Mouse (Mus musculus) embryonic stem cell, embryonic (primary cell): ENCODE measurements around the gene Gm20422.

Source experiments
- CTCF ChIA-PET, 4 experiments: fragments of 300-600 bp in 2 of 4; fragments of 350-600 bp in 2 of 4; sonication (Branson Sonifier 250); formaldehyde crosslinking; loops; one replicate each; lab custom pipeline; 2022; ENCODE audit warnings: inconsistent platforms in 2 of 4; lab: Charles Lee
- POLR2A ChIA-PET, 4 experiments: fragments of 300-600 bp in 2 of 4; fragments of 350-600 bp in 2 of 4; sonication (Branson Sonifier 250); formaldehyde crosslinking; loops; one replicate each; lab custom pipeline; 2022; ENCODE audit warnings: antibody characterized with exemption in 4 of 4, inconsistent platforms in 1 of 4; lab: Charles Lee

Gm20422 gene

GRCm38 (mm10) chr8:69774503-69775148 lies at the start of gene Gm20422:
Gene Gm20422, minus strand, starts transcription at chr8:69774886.
- ChIA-PET CTCF (interaction anchor here in 2 of 4 experiments (0.6 to 1.0 kb wide), 3 partner anchors 17 to 392 kb away, joined by 3 to 4 read pairs (median 3); partner anchors contain the start of gene Zfp868 (in 1 of the 2)), POLR2A (interaction anchor here (0.6 to 6.7 kb wide), 56 partner anchors 8 to 1928 kb away, joined by 3 to 65 read pairs (median 4); partner anchors contain the start of genes Zfp963 (in 4 of the 4), Atp13a1 (in 3 of the 4), Gmip (in 3 of the 4) and Lpar2 (in 3 of the 4))

GRCm38 (mm10) chr8:69822386-69823191 lies 47.9 kb upstream of the Gm20422 start, which contains the start of gene Lpar2:
Gene Lpar2, plus strand, starts transcription at chr8:69822429.
- POLR2A ChIA-PET: interaction anchor here (0.5 to 4.0 kb wide), 69 partner anchors 9 to 1017 kb away, joined by 3 to 38 read pairs (median 4); partner anchors contain the start of genes Gm20422 (in 3 of the 4), Gmip (in 3 of the 4), Pbx4 (in 3 of the 4) and Zfp868 (in 3 of the 4)
- CTCF ChIA-PET: interaction anchor here in 3 of 4 experiments (0.6 to 1.9 kb wide), 12 partner anchors 10 to 494 kb away, joined by 3 to 11 read pairs (median 4); partner anchors contain the start of gene Pbx4 (in 3 of the 3)

GRCm38 (mm10) chr8:69821971-69822385 lies 47.3 kb upstream of the Gm20422 start:
- POLR2A ChIA-PET: interaction anchor here (0.5 to 4.0 kb wide), 70 partner anchors 8 to 1017 kb away, joined by 3 to 38 read pairs (median 4); partner anchors contain the start of genes Gm20422 (in 3 of the 4), Gmip (in 3 of the 4), Pbx4 (in 3 of the 4) and Zfp868 (in 3 of the 4)
- CTCF ChIA-PET: interaction anchor here (0.6 to 1.9 kb wide), 14 partner anchors 10 to 493 kb away, joined by 3 to 11 read pairs (median 4); partner anchors contain the start of gene Pbx4 (in 3 of the 4)

- ChIA-PET POLR2A (interaction anchor here in 2 of 4 experiments (1.0 to 4.0 kb wide), 5 partner anchors 12 to 34 kb away, joined by 3 to 33 read pairs (median 19); partner anchors contain the start of genes Pbx4 (in 2 of the 2) and Gmip (in 1 of the 2)), CTCF (no interaction called here)
Observed at GRCm38 (mm10) chr8:69820466-69820865, 45.8 kb upstream of the Gm20422 start.

- ChIA-PET POLR2A (interaction anchor here in 3 of 4 experiments (0.9 to 2.3 kb wide), 16 partner anchors 9 to 186 kb away, joined by 3 to 9 read pairs (median 4); partner anchors contain the start of genes Cilp2 (in 1 of the 3), Pbx4 (in 1 of the 3) and Zfp963 (in 1 of the 3)), CTCF (interaction anchor here (0.6 to 1.3 kb wide), 10 partner anchors 16 to 1814 kb away, joined by 3 to 8 read pairs (median 4); partner anchors contain the start of genes Pbx4 (in 1 of the 4) and Zfp868 (in 1 of the 4))
Observed at GRCm38 (mm10) chr8:69815396-69815795, 40.7 kb upstream of the Gm20422 start.

- CTCF ChIA-PET: interaction anchor here (0.6 to 1.3 kb wide), 10 partner anchors 15 to 1815 kb away, joined by 3 to 8 read pairs (median 4); partner anchors contain the start of genes Pbx4 (in 1 of the 4) and Zfp868 (in 1 of the 4)
- POLR2A ChIA-PET: interaction anchor here in 3 of 4 experiments (0.6 to 2.3 kb wide), 18 partner anchors 9 to 357 kb away, joined by 3 to 9 read pairs (median 4); partner anchors contain the start of genes Cilp2 (in 1 of the 3), Pbx4 (in 1 of the 3) and Zfp963 (in 1 of the 3)
Observed at GRCm38 (mm10) chr8:69814881-69815280, 40.2 kb upstream of the Gm20422 start.

GRCm38 (mm10) chr8:69809820-69810219 lies 35.1 kb upstream of the Gm20422 start:
- ChIA-PET POLR2A (interaction anchor here in 2 of 4 experiments (1.1 to 2.9 kb wide), 6 partner anchors 12 to 39 kb away, joined by 3 to 19 read pairs (median 5); partner anchors contain the start of genes Atp13a1 (in 1 of the 2), Lpar2 (in 1 of the 2), Pbx4 (in 1 of the 2) and Zfp866 (in 1 of the 2)), CTCF (interaction anchor here in 1 of 4 experiments (0.7 kb wide), 1 partner anchor 17 kb away, joined by 3 read pairs; no protein-coding TSS in a partner anchor)

- ChIA-PET CTCF (interaction anchor here in 2 of 4 experiments (0.7 to 1.0 kb wide), 2 partner anchors 8 to 16 kb away, joined by 3 to 6 read pairs; no protein-coding TSS in a partner anchor), POLR2A (interaction anchor here in 3 of 4 experiments (0.6 to 2.9 kb wide), 27 partner anchors 9 to 344 kb away, joined by 3 to 19 read pairs (median 3); partner anchors contain the start of genes Gm20422 (in 3 of the 3), Lpar2 (in 3 of the 3), Pbx4 (in 2 of the 3) and Zfp868 (in 2 of the 3))
Observed at GRCm38 (mm10) chr8:69808864-69809403, 34.2 kb upstream of the Gm20422 start.

GRCm38 (mm10) chr8:69808094-69808863 lies 33.6 kb upstream of the Gm20422 start, which contains the start of gene Gmip:
Gene Gmip, plus strand, starts transcription at chr8:69808679.
- CTCF ChIA-PET: interaction anchor here in 1 of 4 experiments (1.0 kb wide), 1 partner anchor 9 kb away, joined by 6 read pairs; no protein-coding TSS in a partner anchor
- POLR2A ChIA-PET: interaction anchor here in 3 of 4 experiments (0.6 to 2.9 kb wide), 29 partner anchors 9 to 345 kb away, joined by 3 to 19 read pairs (median 3); partner anchors contain the start of genes Gm20422 (in 3 of the 3), Lpar2 (in 3 of the 3), Zfp868 (in 3 of the 3) and Pbx4 (in 2 of the 3)

GRCm38 (mm10) chr8:69807236-69807635 lies 32.5 kb upstream of the Gm20422 start:
- ChIA-PET CTCF (no interaction called here), POLR2A (interaction anchor here in 1 of 4 experiments (1.0 to 2.9 kb wide), 3 partner anchors 14 to 40 kb away, joined by 4 to 9 read pairs (median 4); partner anchors contain the start of genes Atp13a1 and Zfp866)

GRCm38 (mm10) chr8:69805491-69805890 lies 30.8 kb upstream of the Gm20422 start:
- ChIA-PET CTCF (interaction anchor here in 1 of 4 experiments (0.5 kb wide), 1 partner anchor 245 kb away, joined by 3 read pairs; no protein-coding TSS in a partner anchor), POLR2A (interaction anchor here in 2 of 4 experiments (0.8 to 1.6 kb wide), 9 partner anchors 9 to 89 kb away, joined by 3 to 5 read pairs (median 3); partner anchors contain the start of genes Atp13a1 (in 1 of the 2), Gm20422 (in 1 of the 2) and Zfp866 (in 1 of the 2))

GRCm38 (mm10) chr8:69805086-69805485 lies 30.4 kb upstream of the Gm20422 start:
- CTCF ChIA-PET: no interaction called here
- POLR2A ChIA-PET: interaction anchor here in 2 of 4 experiments (1.1 to 1.6 kb wide), 8 partner anchors 10 to 88 kb away, joined by 3 to 5 read pairs (median 3); partner anchors contain the start of genes Atp13a1 (in 1 of the 2), Gm20422 (in 1 of the 2) and Zfp866 (in 1 of the 2)

GRCm38 (mm10) chr8:69804537-69804936 lies 29.9 kb upstream of the Gm20422 start:
- POLR2A ChIA-PET: interaction anchor here in 1 of 4 experiments (1.5 to 3.9 kb wide), 4 partner anchors 12 to 33 kb away, joined by 3 to 20 read pairs (median 4); partner anchors contain the start of genes Atp13a1 and Zfp866
- CTCF ChIA-PET: no interaction called here

- CTCF ChIA-PET: no interaction called here
- POLR2A ChIA-PET: interaction anchor here in 3 of 4 experiments (0.8 to 3.9 kb wide), 6 partner anchors 11 to 133 kb away, joined by 3 to 20 read pairs (median 6); partner anchors contain the start of gene Gm20422 (in 1 of the 3)
Observed at GRCm38 (mm10) chr8:69803366-69803765, 28.7 kb upstream of the Gm20422 start.

- POLR2A ChIA-PET: interaction anchor here in 3 of 4 experiments (1.1 to 3.9 kb wide), 4 partner anchors 10 to 19 kb away, joined by 5 to 20 read pairs (median 8); no protein-coding TSS in a partner anchor
- CTCF ChIA-PET: interaction anchor here in 2 of 4 experiments (0.5 to 0.6 kb wide), 2 partner anchors 20 to 418 kb away, joined by 3 read pairs; partner anchors contain the start of gene Lpar2 (in 1 of the 2)
Observed at GRCm38 (mm10) chr8:69802216-69802615, 27.5 kb upstream of the Gm20422 start.
